Mouse (Mus musculus): ENCODE measurements around the gene Auts2. TPM values are rescaled to one million over a fixed set of nuclear protein-coding genes. Genes with fewer than 3 reads are reported as not detected.

The Auts2 gene
- polyA plus RNA-seq, 1 experiment from 2014 or later, result 29.4 TPM

- Histone ChIP-seq H3K27me3 (replicated peaks; ENCODE audit: control insufficient read depth, insufficient read depth, low read length) (no peaks in the 10 kb centered on the region), H3K36me3 (ENCODE audit: control insufficient read depth, insufficient read depth, low read length) (no peaks in the 10 kb centered on the region), H3K27ac (replicated peaks; ENCODE audit: low read depth, low read length) (no peak overlapping the region), H3K4me3 (ENCODE audit: low read depth, low read length) (no peak overlapping the region), H3K9me3 (ENCODE audit: control insufficient read depth, low read length) (no peaks in the 10 kb centered on the region), H3K4me2 (ENCODE audit: low read depth, low read length) (no peak overlapping the region), H3K4me1 (ENCODE audit: control insufficient read depth, insufficient read depth, low read length) (peaks cover 18% of the 10 kb centered on the region; the same call in 1 of the 2 replicates), H3K9ac (ENCODE audit: low read depth, low read length) (no peak overlapping the region)
- WGBS, result 53% methylated on average over 4 of the region's 4 CpGs
- DNase-seq (ENCODE audit: low spot score) (no peak), ATAC-seq (ENCODE audit: low read depth) (no peak)
Measured at GRCm38 (mm10) chr5:132399486-132399885, 143.7 kb downstream of the Auts2 start.

- no peak overlapping the region for H3K9ac ChIP-seq (ENCODE audit: low read depth, low read length)
- WGBS, result 77% methylated on average over 3 of the region's 3 CpGs
- H3K36me3 ChIP-seq (ENCODE audit: control insufficient read depth, insufficient read depth, low read length), result no peaks in the 10 kb centered on the region
- peaks cover 20% of the 10 kb centered on the region for H3K4me1 ChIP-seq (ENCODE audit: control insufficient read depth, insufficient read depth, low read length)
- no peak for ATAC-seq (ENCODE audit: low read depth)
- no peaks in the 10 kb centered on the region for H3K9me3 ChIP-seq (ENCODE audit: control insufficient read depth, low read length)
- H3K4me2 ChIP-seq (ENCODE audit: low read depth, low read length), result no peak overlapping the region
- no peak overlapping the region for H3K27ac ChIP-seq (replicated peaks; ENCODE audit: low read depth, low read length)
- H3K27me3 ChIP-seq (replicated peaks; ENCODE audit: control insufficient read depth, insufficient read depth, low read length), result no peaks in the 10 kb centered on the region
- DNase-seq (ENCODE audit: low spot score), result no peak
- H3K4me3 ChIP-seq (ENCODE audit: low read depth, low read length), result no peak overlapping the region
Measured at GRCm38 (mm10) chr5:132395922-132396321, 147.2 kb downstream of the Auts2 start.

- 46% methylated on average over 6 of the region's 6 CpGs for WGBS
- no peaks in the 10 kb centered on the region for H3K27me3 ChIP-seq (replicated peaks; ENCODE audit: control insufficient read depth, insufficient read depth, low read length)
- H3K4me1 ChIP-seq (ENCODE audit: control insufficient read depth, insufficient read depth, low read length), result peaks cover 19% of the 10 kb centered on the region
- H3K36me3 ChIP-seq (ENCODE audit: control insufficient read depth, insufficient read depth, low read length), result no peaks in the 10 kb centered on the region
- no peak for ATAC-seq (ENCODE audit: low read depth)
- no peak overlapping the region for H3K4me2 ChIP-seq (ENCODE audit: low read depth, low read length)
- no peaks in the 10 kb centered on the region for H3K9me3 ChIP-seq (ENCODE audit: control insufficient read depth, low read length)
- H3K4me3 ChIP-seq (ENCODE audit: low read depth, low read length), result no peak overlapping the region
- no peak overlapping the region for H3K9ac ChIP-seq (ENCODE audit: low read depth, low read length)
- peak; percentile 62 for DNase-seq (ENCODE audit: low spot score)
- no peak overlapping the region for H3K27ac ChIP-seq (replicated peaks; ENCODE audit: low read depth, low read length)
Measured at GRCm38 (mm10) chr5:132394800-132395575, 148.2 kb downstream of the Auts2 start.

GRCm38 (mm10) chr5:132391831-132392763 is 151.0 kb downstream of the Auts2 start:
- Histone ChIP-seq H3K9me3 (ENCODE audit: control insufficient read depth, low read length) (no peaks in the 10 kb centered on the region), H3K27ac (replicated peaks; ENCODE audit: low read depth, low read length) (no peak overlapping the region; the same call in 1 of the 2 replicates), H3K36me3 (ENCODE audit: control insufficient read depth, insufficient read depth, low read length) (no peaks in the 10 kb centered on the region), H3K9ac (ENCODE audit: low read depth, low read length) (no peak overlapping the region), H3K4me2 (ENCODE audit: low read depth, low read length) (no peak overlapping the region; the same call in 1 of the 2 replicates), H3K27me3 (replicated peaks; ENCODE audit: control insufficient read depth, insufficient read depth, low read length) (no peaks in the 10 kb centered on the region), H3K4me3 (ENCODE audit: low read depth, low read length) (no peak overlapping the region), H3K4me1 (ENCODE audit: control insufficient read depth, insufficient read depth, low read length) (peaks cover 14% of the 10 kb centered on the region)
- DNase-seq (ENCODE audit: low spot score) (peak; percentile 35), ATAC-seq (ENCODE audit: low read depth) (0 out of 2 replicates have a peak, but pooled peaks have one; percentile 22)
- 52% methylated on average over 14 of the region's 14 CpGs for WGBS

GRCm38 (mm10) chr5:132388746-132389145 is 154.4 kb downstream of the Auts2 start:
- H3K9me3 ChIP-seq (ENCODE audit: control insufficient read depth, low read length), result no peaks in the 10 kb centered on the region
- H3K36me3 ChIP-seq (ENCODE audit: control insufficient read depth, insufficient read depth, low read length), result no peaks in the 10 kb centered on the region
- no peak for ATAC-seq (ENCODE audit: low read depth)
- no peak for DNase-seq (ENCODE audit: low spot score)
- 79% methylated on average over 5 of the region's 5 CpGs for WGBS
- H3K4me1 ChIP-seq (ENCODE audit: control insufficient read depth, insufficient read depth, low read length), result peaks cover 12% of the 10 kb centered on the region
- no peak overlapping the region for H3K4me2 ChIP-seq (ENCODE audit: low read depth, low read length)
- H3K9ac ChIP-seq (ENCODE audit: low read depth, low read length), result no peak overlapping the region
- no peaks in the 10 kb centered on the region for H3K27me3 ChIP-seq (replicated peaks; ENCODE audit: control insufficient read depth, insufficient read depth, low read length)
- no peak overlapping the region for H3K27ac ChIP-seq (replicated peaks; ENCODE audit: low read depth, low read length)
- H3K4me3 ChIP-seq (ENCODE audit: low read depth, low read length), result no peak overlapping the region

GRCm38 (mm10) chr5:132385244-132385855 is 157.8 kb downstream of the Auts2 start:
- no peak for DNase-seq (ENCODE audit: low spot score)
- no peak overlapping the region for H3K4me2 ChIP-seq (ENCODE audit: low read depth, low read length)
- 61% methylated on average over 4 of the region's 4 CpGs for WGBS
- H3K36me3 ChIP-seq (ENCODE audit: control insufficient read depth, insufficient read depth, low read length), result no peaks in the 10 kb centered on the region
- no peaks in the 10 kb centered on the region for H3K9me3 ChIP-seq (ENCODE audit: control insufficient read depth, low read length)
- ATAC-seq (ENCODE audit: low read depth), result no peak
- no peaks in the 10 kb centered on the region for H3K27me3 ChIP-seq (replicated peaks; ENCODE audit: control insufficient read depth, insufficient read depth, low read length)
- no peak overlapping the region for H3K27ac ChIP-seq (replicated peaks; ENCODE audit: low read depth, low read length)
- no peak overlapping the region for H3K4me3 ChIP-seq (ENCODE audit: low read depth, low read length)
- H3K9ac ChIP-seq (ENCODE audit: low read depth, low read length), result no peak overlapping the region
- peaks cover 4% of the 10 kb centered on the region; the same call in 1 of the 2 replicates for H3K4me1 ChIP-seq (ENCODE audit: control insufficient read depth, insufficient read depth, low read length)

- no peak for DNase-seq (ENCODE audit: low spot score)
- Histone ChIP-seq H3K27me3 (replicated peaks; ENCODE audit: control insufficient read depth, insufficient read depth, low read length) (no peaks in the 10 kb centered on the region), H3K36me3 (ENCODE audit: control insufficient read depth, insufficient read depth, low read length) (no peaks in the 10 kb centered on the region), H3K27ac (replicated peaks; ENCODE audit: low read depth, low read length) (no peak overlapping the region), H3K4me1 (ENCODE audit: control insufficient read depth, insufficient read depth, low read length) (peaks cover 4% of the 10 kb centered on the region; the same call in 1 of the 2 replicates), H3K9ac (ENCODE audit: low read depth, low read length) (no peak overlapping the region), H3K4me3 (ENCODE audit: low read depth, low read length) (no peak overlapping the region), H3K4me2 (ENCODE audit: low read depth, low read length) (no peak overlapping the region), H3K9me3 (ENCODE audit: control insufficient read depth, low read length) (no peaks in the 10 kb centered on the region)
- no peak for ATAC-seq (ENCODE audit: low read depth)
- WGBS, result 61% methylated on average over 5 of the region's 5 CpGs
Measured at GRCm38 (mm10) chr5:132380261-132380660, 162.9 kb downstream of the Auts2 start.

GRCm38 (mm10) chr5:132378977-132379376 is 164.2 kb downstream of the Auts2 start:
- peaks cover under 1% of the 10 kb centered on the region for H3K4me1 ChIP-seq (ENCODE audit: control insufficient read depth, insufficient read depth, low read length)
- H3K9ac ChIP-seq (ENCODE audit: low read depth, low read length), result no peak overlapping the region
- DNase-seq (ENCODE audit: low spot score) (peak; percentile 38), ATAC-seq (ENCODE audit: low read depth) (no peak)
- H3K36me3 ChIP-seq (ENCODE audit: control insufficient read depth, insufficient read depth, low read length), result no peaks in the 10 kb centered on the region
- no peak overlapping the region for H3K4me2 ChIP-seq (ENCODE audit: low read depth, low read length)
- H3K27ac ChIP-seq (replicated peaks; ENCODE audit: low read depth, low read length), result no peak overlapping the region
- 66% methylated on average over 1 of the region's 1 CpGs for WGBS
- no peak overlapping the region for H3K4me3 ChIP-seq (ENCODE audit: low read depth, low read length)
- H3K27me3 ChIP-seq (replicated peaks; ENCODE audit: control insufficient read depth, insufficient read depth, low read length), result no peaks in the 10 kb centered on the region
- H3K9me3 ChIP-seq (ENCODE audit: control insufficient read depth, low read length), result no peaks in the 10 kb centered on the region
